Mouse (Mus musculus) lung, postnatal 10 days (tissue): ENCODE measurements around the gene Gtf3c6.

Experiments
- DNase-seq: peaks from one replicate; pipeline ENCODE4 v3.0.0; 2021

Gene Gtf3c6

GRCm38 (mm10) chr10:40258401-40258966 lies 576 bp upstream of the Gtf3c6 start:
- peak; percentile 84 for DNase-seq

DNA sequence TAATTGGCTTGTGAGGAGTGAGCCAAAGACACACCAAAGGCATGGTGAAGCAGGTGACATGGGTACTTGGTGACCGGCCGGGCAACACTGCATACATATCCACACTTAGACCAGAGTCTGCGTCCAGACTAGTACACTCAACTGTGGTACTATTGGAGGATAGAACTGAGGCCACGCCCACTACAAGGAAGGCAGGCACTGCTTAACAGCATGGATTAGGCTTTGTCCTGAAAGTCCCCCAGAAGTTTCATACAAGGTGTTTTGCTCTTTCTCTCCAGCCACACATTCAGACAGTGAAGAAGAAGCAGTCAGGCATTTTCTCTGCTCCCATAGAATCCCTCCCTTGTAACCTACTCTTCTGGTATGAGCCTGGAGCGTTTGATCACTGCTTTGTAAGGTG lies 1.2 kb downstream of the Gtf3c6 start:
- peak; percentile 73 for DNase-seq

GRCm38 (mm10) chr10:40250969-40251368 lies 6.9 kb downstream of the Gtf3c6 start:
- DNase-seq, result no peak

GRCm38 (mm10) chr10:40249625-40250024 lies 8.3 kb downstream of the Gtf3c6 start:
- DNase-seq, result no peak

DNA sequence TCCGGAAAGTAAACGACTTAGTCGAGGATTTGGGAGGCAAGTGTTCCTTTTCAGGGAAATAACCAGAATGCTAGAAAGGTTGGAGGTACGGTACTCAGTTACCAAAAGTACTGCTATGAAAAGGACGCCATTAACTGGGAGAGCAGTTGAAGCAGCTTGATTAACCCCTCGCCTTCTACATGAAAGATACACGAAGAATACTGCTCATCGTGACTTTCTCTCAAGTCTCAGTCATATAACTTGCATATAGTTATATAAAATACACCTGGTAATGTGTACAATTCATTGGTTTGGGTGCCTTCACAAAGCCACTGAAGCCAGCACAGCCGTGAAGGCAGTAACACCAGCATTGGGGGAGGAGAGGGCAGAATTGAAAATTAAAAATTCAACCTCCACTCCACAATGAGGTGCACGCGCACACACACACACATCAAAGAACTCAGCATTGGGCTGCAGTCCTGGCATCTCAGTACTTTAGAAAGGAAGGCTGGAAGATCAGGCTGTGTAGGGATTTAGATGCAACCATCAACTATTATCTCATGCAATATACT lies 10.7 kb downstream of the Gtf3c6 start:
- DNase-seq, result no peak

GRCm38 (mm10) chr10:40246374-40247165 lies 11.3 kb downstream of the Gtf3c6 start, which contains the start of gene Rpf2:
Gene Rpf2, minus strand, starts transcription at chr10:40247036.
- DNase-seq, result peak; percentile 87

GRCm38 (mm10) chr10:40237826-40238225 lies 20.1 kb downstream of the Gtf3c6 start:
- DNase-seq, result no peak

DNA sequence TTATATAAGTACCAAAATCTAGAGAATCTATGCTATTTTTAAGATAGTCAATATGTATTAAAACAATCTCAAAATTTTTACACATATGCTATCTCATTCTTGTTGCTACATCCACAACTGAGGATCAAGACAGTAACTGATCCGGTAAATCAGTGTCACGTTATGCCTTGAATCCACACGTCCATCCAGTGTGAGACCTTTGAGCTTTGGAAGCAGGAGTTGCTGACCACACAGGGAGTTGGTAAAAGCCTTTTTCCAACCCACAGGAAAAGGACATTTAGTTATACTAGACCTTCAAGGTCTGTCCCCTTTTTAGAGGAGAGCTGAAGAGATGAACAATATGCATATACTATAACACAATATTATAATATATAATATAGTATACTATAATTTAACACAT lies 24.7 kb downstream of the Gtf3c6 start:
- no peak for DNase-seq

- no peak for DNase-seq
Observed at GRCm38 (mm10) chr10:40232442-40232841, 25.5 kb downstream of the Gtf3c6 start.

GRCm38 (mm10) chr10:40229725-40230124 lies 28.2 kb downstream of the Gtf3c6 start:
- DNase-seq, result no peak

DNA sequence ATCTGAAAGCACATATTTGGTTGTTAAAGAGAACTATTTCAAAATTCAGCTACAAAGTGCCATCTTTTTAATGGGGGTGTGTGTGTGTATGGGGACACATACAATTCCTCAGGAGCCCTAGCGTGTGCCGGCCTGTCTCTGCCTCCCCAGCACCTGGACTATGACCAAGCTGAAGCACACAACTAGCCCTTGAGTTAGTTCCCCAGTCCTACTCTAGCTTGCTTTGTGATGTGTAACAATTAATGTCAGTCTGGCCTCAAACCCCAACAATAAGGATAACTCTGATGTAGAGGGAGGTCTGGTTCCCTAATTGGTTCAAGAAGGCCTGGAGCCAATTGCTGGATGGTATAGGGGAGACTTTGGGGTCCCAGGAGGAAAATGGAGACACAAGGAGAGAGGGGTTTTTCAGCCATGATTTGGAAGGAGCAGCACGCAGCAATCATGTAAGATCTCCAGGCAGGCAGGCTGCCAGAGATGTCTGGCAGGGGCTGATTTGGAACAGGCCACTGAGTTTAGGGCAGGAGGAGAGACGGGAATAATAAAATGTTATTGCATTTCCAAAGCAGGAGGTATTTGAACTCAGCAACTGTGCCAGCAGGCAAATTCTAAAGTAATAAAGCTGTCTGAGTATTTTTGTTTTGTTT lies 30.1 kb downstream of the Gtf3c6 start:
- no peak for DNase-seq

- DNase-seq, result no peak
Observed at GRCm38 (mm10) chr10:40218874-40219273, 39.0 kb downstream of the Gtf3c6 start.

DNA sequence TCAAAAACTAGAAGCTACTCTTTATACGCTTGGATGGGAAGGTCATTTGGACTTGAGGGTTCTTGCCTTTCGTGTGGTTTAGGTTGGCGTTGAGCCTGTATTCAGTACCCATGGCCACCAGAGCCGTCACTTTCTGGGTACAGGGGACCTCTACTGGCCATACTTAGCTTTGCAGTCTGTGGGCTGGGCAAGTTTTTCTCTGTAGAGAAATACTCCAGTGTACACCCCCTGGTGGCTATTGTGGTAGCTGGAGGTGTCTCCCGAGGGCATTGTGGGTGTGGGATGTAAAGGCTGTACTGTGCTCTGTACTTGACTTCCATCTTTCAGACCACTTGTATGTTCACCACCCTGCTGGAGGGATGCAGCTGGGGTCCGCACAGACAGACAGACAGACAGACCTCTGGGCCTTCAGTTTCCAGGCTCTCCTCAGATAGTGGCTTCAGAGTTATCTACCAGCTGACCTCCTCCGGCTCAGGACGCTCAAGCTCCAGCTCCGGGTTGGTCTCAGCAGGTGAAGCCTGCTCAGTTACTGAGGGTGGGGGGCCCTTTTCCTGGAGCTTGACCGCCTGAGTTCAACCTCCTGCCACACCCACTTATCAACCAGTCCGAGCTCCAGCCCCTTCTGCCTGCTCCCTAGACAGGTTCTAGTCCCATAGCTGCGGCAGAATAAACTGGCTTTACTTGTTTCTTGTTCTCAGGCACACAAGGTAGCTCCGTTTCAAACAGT lies 45.3 kb downstream of the Gtf3c6 start:
- DNase-seq, result peak; percentile 96
